Mouse (Mus musculus) neural tube, embryonic 14.5 days (tissue): ENCODE measurements around the gene Ist1. TPM values are rescaled to one million over a fixed set of nuclear protein-coding genes. Genes with fewer than 3 reads are reported as not detected.

Experiments
- ATAC-seq: fragments of 200-750 bp; cut with Nextera tagmentation; 2 replicates; pipeline ENCODE4 v1.8.0; 2017; ENCODE audit warnings: low read depth, mild to moderate bottlenecking, moderate TSS enrichment, moderate library complexity
- H3K27ac ChIP-seq: fragments of 300-500 bp; sonication (generic); 2 replicates; pipeline ENCODE4 v1.5.1; 2014; ENCODE audit warnings: low read depth, mild to moderate bottlenecking, control low read depth, low read length, moderate library complexity, mixed read lengths
- H3K27me3 ChIP-seq: fragments of 300-500 bp; sonication (generic); 2 replicates; pipeline ENCODE4 v1.6.1; 2014; ENCODE audit warnings: low read length; ENCODE audit not compliant: control insufficient read depth, insufficient read depth
- H3K36me3 ChIP-seq: fragments of 300-500 bp; sonication (generic); 2 replicates; pipeline ENCODE4 v1.6.1; 2014; ENCODE audit warnings: low read length, mixed read lengths; ENCODE audit not compliant: control insufficient read depth, insufficient read depth
- H3K4me1 ChIP-seq: fragments of 300-500 bp; sonication (generic); 2 replicates; pipeline ENCODE4 v1.6.1; 2014; ENCODE audit warnings: low read length; ENCODE audit not compliant: control insufficient read depth, insufficient read depth
- H3K4me2 ChIP-seq: fragments of 300-500 bp; sonication (generic); 2 replicates; pipeline ENCODE4 v1.6.1; 2014; ENCODE audit warnings: mild to moderate bottlenecking, low read depth, low read length, control low read depth
- H3K4me3 ChIP-seq: fragments of 300-500 bp; sonication (generic); 2 replicates; pipeline ENCODE4 v1.5.1; 2014; ENCODE audit warnings: low read depth, low read length, control low read depth, mixed read lengths
- H3K9ac ChIP-seq: fragments of 300-500 bp; sonication (generic); replicated peaks from 2 replicates; pipeline ENCODE4 v1.6.1; 2014; ENCODE audit warnings: low read depth, mild to moderate bottlenecking, control low read depth, low read length, mixed read lengths
- H3K9me3 ChIP-seq: fragments of 300-500 bp; sonication (generic); 2 replicates; pipeline ENCODE4 v1.6.1; 2016; ENCODE audit warnings: low read length; ENCODE audit not compliant: control insufficient read depth
- WGBS: fragments of 180-500 bp; shearing (Covaris S2); extraction: QIAGEN DNeasy Blood & Tissue Kit; methylation state at CpG from one replicate; pipeline ENCODE4 v1.1.7; 2014; 5-methylcytosine and 5-hydroxymethylcytosine counted together
- polyA plus RNA-seq: library from polyadenylated mRNA; unstranded; fragments of >200 nt; fragmentation: Nextera tagmentation; extraction: Ambion mirVana; gene quantifications from 2 replicates; pipeline ENCODE4 v1.2.1, GENCODE M21; 2014

Ist1 gene
- polyA plus RNA-seq, 1 experiment from 2014 or later: 179 TPM

DNA sequence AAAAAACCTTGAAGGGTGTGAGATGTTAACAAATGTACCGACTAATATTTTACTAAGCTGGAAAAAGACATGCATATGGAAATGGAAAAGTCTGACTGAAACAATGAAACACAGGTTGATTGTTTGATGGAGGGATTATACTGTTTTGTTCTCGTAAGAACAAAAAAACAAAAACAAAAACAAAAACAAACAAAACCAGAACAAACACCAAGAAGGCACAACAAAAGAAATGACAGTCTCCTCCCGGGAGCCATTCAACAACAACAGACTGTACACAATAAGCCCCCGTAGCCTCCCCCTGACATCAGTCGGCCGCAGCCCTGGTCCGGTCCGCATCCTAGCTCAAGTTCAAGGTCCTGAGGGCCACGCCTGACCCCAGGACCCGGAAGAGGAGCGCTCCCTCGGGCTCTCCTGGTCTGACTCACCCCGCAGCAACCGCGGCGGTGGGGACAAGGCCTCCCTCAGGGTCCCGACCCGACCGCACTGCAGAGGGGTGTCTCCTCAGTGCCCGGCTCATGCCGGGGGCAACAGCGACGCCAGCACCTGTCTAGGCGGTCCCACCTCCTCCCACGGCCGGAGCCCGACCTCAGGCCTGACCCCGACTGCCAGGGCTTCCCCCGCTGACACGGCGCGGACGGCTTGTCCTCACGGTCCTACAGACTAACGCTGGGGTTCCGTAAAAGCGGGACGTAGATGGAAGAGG, 466 bp downstream of the Ist1 start:
- Histone ChIP-seq H3K4me3 (peak overlapping the region; percentile 70), H3K4me1 (peaks cover 19% of the 10 kb centered on the region; the same call in 1 of the 2 replicates), H3K9me3 (no peaks in the 10 kb centered on the region), H3K36me3 (no peaks in the 10 kb centered on the region), H3K9ac (peak overlapping the region; percentile 83), H3K27ac (peak overlapping the region; percentile 90), H3K4me2 (peak overlapping the region; percentile 83), H3K27me3 (no peaks in the 10 kb centered on the region)
- peak; percentile 73 for ATAC-seq
- under 1% methylated on average over 38 of the region's 38 CpGs for WGBS

DNA sequence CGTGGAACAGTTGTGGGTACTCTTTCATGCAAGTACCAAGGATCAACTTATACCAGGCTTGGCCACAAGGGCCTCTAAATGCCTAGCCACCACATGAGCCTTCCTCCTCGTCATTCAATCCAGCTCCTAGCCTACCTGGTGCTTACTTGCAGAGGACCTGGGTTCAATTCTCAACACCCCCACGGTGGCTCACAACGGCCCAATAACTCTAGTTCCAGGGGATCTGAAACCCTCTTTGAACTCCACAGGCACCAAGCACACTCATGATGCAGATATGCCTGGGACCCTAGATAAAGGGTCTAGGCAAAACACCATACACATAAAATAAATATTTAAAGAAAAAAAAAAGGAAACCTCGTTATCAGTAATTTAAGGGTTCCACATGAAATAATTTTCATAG, 1.3 kb downstream of the Ist1 start:
- Histone ChIP-seq H3K4me1 (peaks cover 19% of the 10 kb centered on the region; the same call in 1 of the 2 replicates), H3K36me3 (no peaks in the 10 kb centered on the region), H3K27me3 (no peaks in the 10 kb centered on the region), H3K9ac (peak overlapping the region; percentile 83; the same call in 1 of the 2 replicates), H3K4me2 (peak overlapping the region; percentile 83), H3K4me3 (peak overlapping the region; percentile 70), H3K9me3 (no peaks in the 10 kb centered on the region), H3K27ac (no peak overlapping the region)
- ATAC-seq: no peak
- 51% methylated on average over 5 of the region's 5 CpGs for WGBS

DNA sequence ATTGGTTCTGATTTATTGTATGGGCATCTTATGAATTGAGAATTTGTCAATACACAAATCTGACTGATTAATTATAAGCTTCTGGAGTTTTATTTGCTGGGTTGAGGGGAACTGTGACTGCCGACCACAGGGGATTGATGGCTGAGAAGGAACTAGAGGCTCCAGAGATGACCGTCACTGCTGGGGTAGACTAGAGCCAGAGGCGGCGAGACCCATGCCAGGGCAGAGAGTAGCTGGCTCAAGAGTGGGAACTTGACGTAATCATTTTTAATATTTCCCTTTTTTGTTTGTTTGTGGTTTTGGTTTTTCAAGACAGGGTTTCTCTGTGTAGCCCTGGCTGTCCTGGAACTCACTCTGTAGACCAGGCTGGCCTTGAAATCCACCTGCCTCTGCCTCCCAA, 5.8 kb downstream of the Ist1 start:
- H3K27me3 ChIP-seq: no peaks in the 10 kb centered on the region
- H3K4me1 ChIP-seq: peaks cover 16% of the 10 kb centered on the region; the same call in 1 of the 2 replicates
- no peak for ATAC-seq
- no peaks in the 10 kb centered on the region for H3K9me3 ChIP-seq
- no peak overlapping the region for H3K27ac ChIP-seq
- no peak overlapping the region for H3K4me3 ChIP-seq
- H3K36me3 ChIP-seq: peaks cover 2% of the 10 kb centered on the region
- H3K9ac ChIP-seq: no peak overlapping the region
- whole genome bisulfite sequencing: 90% methylated on average over 5 of the region's 5 CpGs
- no peak overlapping the region for H3K4me2 ChIP-seq

DNA sequence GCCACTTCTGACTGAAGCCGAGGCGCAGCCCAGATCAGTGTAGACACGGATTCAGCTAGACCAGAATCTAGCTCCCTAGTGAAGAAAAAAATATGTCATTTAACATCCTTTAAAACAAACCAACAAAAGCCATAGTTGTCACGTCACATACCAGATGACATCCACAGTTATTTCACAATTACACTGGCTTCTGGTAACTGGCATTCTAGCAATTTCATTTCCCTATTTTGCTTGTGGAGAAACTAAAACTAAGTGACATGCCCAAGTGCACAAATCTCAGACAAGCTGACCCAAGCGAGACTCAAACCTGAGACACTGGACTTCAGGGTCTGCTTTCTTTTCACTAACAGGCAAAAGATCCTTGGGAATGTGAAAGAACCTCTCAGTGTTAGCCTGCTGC, 10.9 kb downstream of the Ist1 start:
- H3K9me3 ChIP-seq: no peaks in the 10 kb centered on the region
- no peak overlapping the region for H3K27ac ChIP-seq
- no peak overlapping the region for H3K4me2 ChIP-seq
- 96% methylated on average over 5 of the region's 5 CpGs for WGBS
- H3K9ac ChIP-seq: no peak overlapping the region
- peaks cover 39% of the 10 kb centered on the region for H3K36me3 ChIP-seq
- no peaks in the 10 kb centered on the region for H3K4me1 ChIP-seq
- no peak overlapping the region for H3K4me3 ChIP-seq
- H3K27me3 ChIP-seq: no peaks in the 10 kb centered on the region
- no peak for ATAC-seq

DNA sequence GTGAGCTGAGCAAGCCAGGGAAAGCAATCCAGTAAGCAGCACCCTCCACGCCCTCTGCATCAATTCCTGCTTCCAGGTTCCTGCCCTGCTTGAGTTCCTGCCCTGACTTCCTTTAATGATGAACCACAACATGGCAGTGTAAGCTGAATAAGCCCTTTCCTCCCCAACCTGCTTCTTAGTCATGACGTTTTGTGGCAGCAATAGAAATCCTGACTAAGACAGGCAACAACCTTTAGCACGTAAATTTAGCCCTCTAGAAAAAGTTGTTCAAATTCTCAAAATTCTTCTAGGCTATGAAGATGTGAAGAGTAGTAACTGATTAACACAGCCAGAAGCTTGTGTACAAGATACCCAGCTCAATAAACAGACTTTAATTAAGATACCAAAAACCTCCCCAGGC, 11.5 kb downstream of the Ist1 start:
- Histone ChIP-seq H3K9ac (no peak overlapping the region), H3K9me3 (no peaks in the 10 kb centered on the region), H3K36me3 (peaks cover 45% of the 10 kb centered on the region), H3K4me2 (no peak overlapping the region), H3K27me3 (no peaks in the 10 kb centered on the region), H3K4me1 (no peaks in the 10 kb centered on the region), H3K4me3 (no peak overlapping the region), H3K27ac (no peak overlapping the region)
- 79% methylated on average over 3 of the region's 3 CpGs for WGBS
- ATAC-seq: no peak

DNA sequence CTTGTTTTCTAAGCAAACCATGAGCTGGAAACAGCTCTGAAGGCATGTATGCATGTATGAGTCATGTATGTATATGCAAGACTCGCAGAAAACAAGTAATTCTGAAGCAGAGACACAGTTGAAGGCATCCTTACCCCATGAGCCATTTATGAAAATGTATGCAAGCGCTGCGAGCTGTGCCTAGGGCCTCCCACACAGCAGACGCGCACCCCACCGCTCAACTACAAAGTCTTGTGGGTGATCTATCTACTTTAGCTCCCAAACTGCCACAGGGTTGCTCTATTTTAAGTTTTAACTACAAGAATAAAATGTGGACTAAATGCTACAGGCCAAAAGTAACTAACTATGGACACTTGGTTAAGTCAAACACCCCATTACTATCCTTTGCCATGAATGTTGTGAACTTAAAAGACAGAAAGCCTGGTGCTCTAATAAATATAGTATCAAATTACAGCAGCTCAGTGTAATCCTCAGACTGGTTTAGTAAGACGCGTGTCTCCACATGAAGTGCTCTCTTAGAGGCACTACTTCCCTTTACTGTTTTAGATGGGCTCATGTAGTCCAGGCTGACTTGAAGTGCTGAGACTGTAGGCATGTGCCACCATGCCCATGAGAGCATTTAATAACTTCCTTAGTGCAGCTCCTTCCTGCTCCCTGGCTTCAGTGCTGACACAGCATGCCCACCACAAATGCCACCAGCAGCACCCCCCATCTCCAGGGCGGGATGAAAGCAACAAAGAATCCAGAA, 17.0 kb downstream of the Ist1 start:
- H3K9ac ChIP-seq: no peak overlapping the region
- no peak overlapping the region for H3K4me2 ChIP-seq
- H3K27ac ChIP-seq: no peak overlapping the region
- no peak overlapping the region for H3K4me3 ChIP-seq
- H3K36me3 ChIP-seq: peaks cover 83% of the 10 kb centered on the region
- H3K4me1 ChIP-seq: no peaks in the 10 kb centered on the region
- H3K9me3 ChIP-seq: no peaks in the 10 kb centered on the region
- ATAC-seq: no peak
- WGBS: 95% methylated on average over 9 of the region's 9 CpGs
- H3K27me3 ChIP-seq: no peaks in the 10 kb centered on the region

DNA sequence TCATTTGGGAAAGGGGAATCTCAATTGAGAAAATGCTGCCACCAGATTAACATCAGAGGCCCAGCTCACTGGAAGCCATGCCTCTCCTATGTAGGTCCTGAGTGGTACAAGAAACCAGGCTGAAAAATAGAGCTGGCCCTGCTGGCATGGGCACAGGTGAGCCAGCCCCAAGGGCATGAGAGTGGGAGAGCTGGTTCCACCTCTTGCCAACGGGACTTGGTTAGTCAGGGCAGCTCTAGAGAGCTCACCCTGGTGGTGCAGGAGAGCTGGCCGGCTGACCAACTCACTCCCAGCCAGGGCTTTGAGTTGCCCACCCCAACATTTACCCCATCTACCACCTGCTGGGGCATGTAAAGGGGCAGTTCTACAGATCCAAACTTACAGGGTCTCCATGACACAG, 19.5 kb downstream of the Ist1 start:
- no peaks in the 10 kb centered on the region for H3K27me3 ChIP-seq
- no peak overlapping the region for H3K27ac ChIP-seq
- H3K9me3 ChIP-seq: no peaks in the 10 kb centered on the region
- peaks cover 77% of the 10 kb centered on the region for H3K36me3 ChIP-seq
- 95% methylated on average over 2 of the region's 2 CpGs for WGBS
- H3K4me1 ChIP-seq: no peaks in the 10 kb centered on the region
- ATAC-seq: no peak
- no peak overlapping the region for H3K9ac ChIP-seq
- H3K4me3 ChIP-seq: no peak overlapping the region
- no peak overlapping the region for H3K4me2 ChIP-seq

DNA sequence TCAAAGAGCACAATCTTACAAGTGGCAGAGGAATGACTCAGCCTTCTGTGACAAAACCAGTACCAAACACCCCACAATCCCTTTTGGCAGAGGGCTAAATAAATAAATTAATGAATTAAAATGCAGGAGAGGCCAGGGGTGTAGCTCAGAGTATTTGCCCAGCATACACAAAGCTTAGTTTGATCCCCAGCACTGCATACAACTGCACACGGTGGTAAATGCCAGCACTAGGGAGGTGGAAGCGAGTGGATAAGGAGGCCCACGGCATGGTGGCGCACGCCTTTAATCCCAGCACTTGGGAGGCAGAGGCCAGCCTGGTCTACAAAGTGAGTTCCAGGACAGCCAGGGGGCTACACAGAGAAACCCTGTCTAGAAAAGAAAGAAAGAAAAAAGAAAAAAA, 20.4 kb downstream of the Ist1 start:
- WGBS: 96% methylated on average over 5 of the region's 5 CpGs
- H3K4me2 ChIP-seq: no peak overlapping the region
- H3K36me3 ChIP-seq: peaks cover 69% of the 10 kb centered on the region
- no peak overlapping the region for H3K27ac ChIP-seq
- ATAC-seq: no peak
- no peak overlapping the region for H3K4me3 ChIP-seq
- no peaks in the 10 kb centered on the region for H3K4me1 ChIP-seq
- no peaks in the 10 kb centered on the region for H3K27me3 ChIP-seq
- no peak overlapping the region for H3K9ac ChIP-seq
- H3K9me3 ChIP-seq: no peaks in the 10 kb centered on the region

DNA sequence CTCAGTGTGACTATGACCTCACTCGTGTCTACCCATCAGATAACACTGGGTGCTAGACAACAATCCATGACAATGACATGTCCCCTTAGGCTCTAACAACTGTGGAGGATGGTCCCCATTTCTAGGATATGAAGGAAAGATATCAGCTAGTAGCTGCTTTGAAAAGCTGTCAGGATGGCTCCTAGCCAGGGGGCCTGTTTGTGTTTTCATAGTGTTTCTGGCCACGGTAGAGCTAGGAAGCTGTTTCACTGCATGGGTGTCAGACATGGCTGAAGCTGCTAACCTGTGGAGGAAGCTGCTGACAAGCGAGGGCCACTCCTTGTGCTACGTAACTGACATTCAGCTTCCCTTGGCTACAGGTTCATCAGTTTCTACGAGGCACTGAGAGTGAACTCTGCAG, 26.4 kb downstream of the Ist1 start:
- Histone ChIP-seq H3K4me2 (no peak overlapping the region), H3K4me1 (no peaks in the 10 kb centered on the region), H3K9ac (no peak overlapping the region), H3K27me3 (no peaks in the 10 kb centered on the region), H3K36me3 (peaks cover 21% of the 10 kb centered on the region), H3K4me3 (no peak overlapping the region), H3K9me3 (no peaks in the 10 kb centered on the region), H3K27ac (no peak overlapping the region)
- ATAC-seq: no peak
- WGBS: 89% methylated on average over 5 of the region's 5 CpGs
